Mouse (Mus musculus) thymus, postnatal 14 days (tissue): ENCODE data around the gene Thop1.
A peak's percentile ranks its signal among the peaks of the same experiment; 100 is the strongest.
"Not testable (repeated sequence)": the region's sequence is repeated elsewhere in the genome, so short reads cannot be mapped to it uniquely, and the experiment has no call there.

Experiments used
- DNase-seq: peaks from one replicate; pipeline ENCODE4 v3.0.0; 2021

The Thop1 gene

GRCm38 (mm10) chr10:81069836-81070235 is at the start of gene Thop1:
Gene Thop1, plus strand, starts transcription at chr10:81070035.
- peak; percentile 98 for DNase-seq

- DNase-seq, result no peak
Measured at GRCm38 (mm10) chr10:81020207-81020606, 49.6 kb upstream of the Thop1 start.

- DNase-seq, result no peak
Measured at GRCm38 (mm10) chr10:81021547-81022110, 48.2 kb upstream of the Thop1 start.

- DNase-seq, result no peak
Measured at GRCm38 (mm10) chr10:81022744-81023143, 47.1 kb upstream of the Thop1 start.

GRCm38 (mm10) chr10:81024346-81024937 is 45.4 kb upstream of the Thop1 start:
- DNase-seq, result no peak

GRCm38 (mm10) chr10:81025047-81025621 is 44.7 kb upstream of the Thop1 start:
- DNase-seq, result no peak

- no peak for DNase-seq
Measured at GRCm38 (mm10) chr10:81025639-81026275, 44.1 kb upstream of the Thop1 start, which contains the start of gene Diras1. Gene Diras1, minus strand, starts transcription at chr10:81025662.

GRCm38 (mm10) chr10:81026857-81027256 is 43.0 kb upstream of the Thop1 start:
- DNase-seq, result no peak

GRCm38 (mm10) chr10:81027331-81027730 is 42.5 kb upstream of the Thop1 start:
- no peak for DNase-seq

GRCm38 (mm10) chr10:81028219-81028618 is 41.6 kb upstream of the Thop1 start:
- no peak for DNase-seq

- no peak for DNase-seq
Measured at GRCm38 (mm10) chr10:81029031-81029430, 40.8 kb upstream of the Thop1 start.

- DNase-seq, result no peak
Measured at GRCm38 (mm10) chr10:81033586-81033985, 36.2 kb upstream of the Thop1 start.

GRCm38 (mm10) chr10:81036251-81036650 is 33.6 kb upstream of the Thop1 start:
- no peak for DNase-seq

GRCm38 (mm10) chr10:81036988-81037580 is 32.8 kb upstream of the Thop1 start, which contains the start of gene Slc39a3:
Gene Slc39a3, minus strand, starts transcription at chr10:81037426.
- DNase-seq, result peak; percentile 99

GRCm38 (mm10) chr10:81041458-81042175 is 28.2 kb upstream of the Thop1 start:
- DNase-seq, result peak; percentile 77

- not testable (repeated sequence) for DNase-seq
Measured at GRCm38 (mm10) chr10:81045246-81045645, 24.6 kb upstream of the Thop1 start.

- DNase-seq, result peak; percentile 53
Measured at GRCm38 (mm10) chr10:81050645-81051044, 19.2 kb upstream of the Thop1 start.

- DNase-seq, result no peak
Measured at GRCm38 (mm10) chr10:81051133-81051532, 18.7 kb upstream of the Thop1 start.

- DNase-seq, result no peak
Measured at GRCm38 (mm10) chr10:81052577-81052976, 17.3 kb upstream of the Thop1 start.

- DNase-seq, result no peak
Measured at GRCm38 (mm10) chr10:81055169-81055568, 14.7 kb upstream of the Thop1 start.

- DNase-seq, result not testable (repeated sequence)
Measured at GRCm38 (mm10) chr10:81055802-81056340, 14.0 kb upstream of the Thop1 start.

- DNase-seq, result no peak
Measured at GRCm38 (mm10) chr10:81057406-81058130, 12.3 kb upstream of the Thop1 start.
